Mouse (Mus musculus) heart, embryonic 15.5 days (tissue): ENCODE data around the gene Kif1a. TPM values are rescaled to one million over a fixed set of nuclear protein-coding genes. Genes with fewer than 3 reads are reported as not detected.

Source experiments
- ATAC-seq: fragments of 200-750 bp; cut with Nextera tagmentation; replicated peaks from 2 replicates; pipeline ENCODE4 v1.8.0; 2017; ENCODE audit warnings: low read depth, moderate TSS enrichment; ENCODE audit not compliant: insufficient number of reproducible peaks, insufficient read depth, low FRiP score
- H3K27ac ChIP-seq: fragments of 300-500 bp; sonication (generic); 2 replicates; pipeline ENCODE4 v1.5.1; 2015; ENCODE audit warnings: mild to moderate bottlenecking, inconsistent platforms
- H3K27me3 ChIP-seq: fragments of 300-500 bp; sonication (generic); 2 replicates; pipeline ENCODE4 v1.6.1; 2015; ENCODE audit warnings: inconsistent platforms
- H3K36me3 ChIP-seq: fragments of 300-500 bp; sonication (generic); 2 replicates; pipeline ENCODE4 v1.6.1; 2015; ENCODE audit warnings: mild to moderate bottlenecking, inconsistent platforms
- H3K4me1 ChIP-seq: fragments of 300-500 bp; sonication (generic); replicated peaks from 2 replicates; pipeline ENCODE4 v1.6.1; 2015; ENCODE audit warnings: inconsistent platforms
- H3K4me2 ChIP-seq: fragments of 300-500 bp; sonication (generic); 2 replicates; pipeline ENCODE4 v1.6.1; 2015; ENCODE audit warnings: inconsistent platforms, mild to moderate bottlenecking, moderate library complexity
- H3K4me3 ChIP-seq: fragments of 300-500 bp; sonication (generic); 2 replicates; pipeline ENCODE4 v1.5.1; 2015; ENCODE audit warnings: mild to moderate bottlenecking, inconsistent platforms
- H3K9ac ChIP-seq: fragments of 300-500 bp; sonication (generic); 2 replicates; pipeline ENCODE4 v1.6.1; 2015; ENCODE audit warnings: mild to moderate bottlenecking, inconsistent platforms
- H3K9me3 ChIP-seq: fragments of 300-500 bp; sonication (generic); replicated peaks from 2 replicates; pipeline ENCODE4 v1.6.1; 2016; ENCODE audit warnings: inconsistent platforms
- WGBS: fragments of 180-500 bp; shearing (Covaris S2); methylation state at CpG from one replicate; pipeline ENCODE4 v1.1.7; 2015; ENCODE audit warnings: mixed read lengths; 5-methylcytosine and 5-hydroxymethylcytosine counted together
- polyA plus RNA-seq: library from polyadenylated mRNA; unstranded; fragments of >200 nt; fragmentation: Nextera tagmentation; extraction: Ambion mirVana; gene quantifications from 2 replicates; pipeline ENCODE4 v1.2.1, GENCODE M21; 2015

Gene Kif1a
- polyA plus RNA-seq, 1 experiment from 2014 or later, result 10.2 TPM

DNA sequence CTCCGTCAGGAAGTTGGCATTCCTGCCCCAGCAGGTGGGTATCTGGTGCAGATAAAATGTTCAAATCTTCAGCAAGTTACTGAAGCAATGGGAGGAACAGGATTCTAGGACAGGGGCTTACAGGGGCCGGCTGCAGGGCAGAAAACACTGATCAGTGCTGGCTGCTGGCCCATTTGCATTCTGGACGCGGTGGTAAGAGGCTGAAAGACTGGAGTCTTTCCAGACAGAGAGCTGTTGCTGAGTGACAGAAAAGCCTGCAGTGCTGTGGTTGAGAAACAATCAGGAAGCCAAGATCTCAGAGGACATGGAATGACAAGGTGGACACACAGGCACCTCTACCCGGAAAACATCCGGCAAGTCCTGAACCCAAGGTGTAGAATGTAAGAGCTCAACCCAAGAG is 16.6 kb downstream of the Kif1a start:
- Histone ChIP-seq H3K27ac (peak overlapping the region; percentile 83), H3K4me3 (no peak overlapping the region), H3K4me2 (0 out of 2 replicates have a peak overlapping the region, but pooled peaks have one; percentile 17), H3K36me3 (no peaks in the 10 kb centered on the region), H3K9me3 (no peaks in the 10 kb centered on the region), H3K27me3 (no peaks in the 10 kb centered on the region), H3K4me1 (peaks cover 18% of the 10 kb centered on the region), H3K9ac (no peak overlapping the region)
- 19% methylated on average over 6 of the region's 6 CpGs for WGBS
- ATAC-seq, result peak; percentile 74

GRCm38 (mm10) chr1:93083420-93084285 is 18.1 kb downstream of the Kif1a start:
- Histone ChIP-seq H3K9me3 (no peaks in the 10 kb centered on the region), H3K36me3 (no peaks in the 10 kb centered on the region), H3K4me2 (no peak overlapping the region), H3K4me1 (peaks cover 22% of the 10 kb centered on the region), H3K27me3 (no peaks in the 10 kb centered on the region), H3K4me3 (no peak overlapping the region), H3K27ac (no peak overlapping the region), H3K9ac (no peak overlapping the region)
- ATAC-seq, result no peak
- WGBS, result 74% methylated on average over 12 of the region's 12 CpGs

DNA sequence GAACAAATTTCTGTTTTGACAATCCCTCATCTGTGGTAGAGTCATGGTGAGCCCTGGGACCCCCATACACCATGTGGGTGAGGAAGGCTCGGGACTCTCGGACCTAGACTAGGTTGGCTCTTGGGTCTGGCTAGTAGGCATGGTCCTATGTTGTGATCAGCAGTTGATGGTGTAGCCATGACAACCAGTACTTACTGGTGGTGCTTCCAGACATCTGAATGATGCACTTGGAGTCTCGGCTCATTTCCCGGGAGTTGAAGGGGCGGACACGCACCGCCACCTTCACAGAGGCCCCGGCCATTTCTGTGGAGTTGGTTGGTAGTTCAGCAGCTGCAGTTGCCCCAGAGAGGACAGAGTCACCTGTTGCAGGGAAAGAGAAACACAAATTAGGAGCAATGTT is 19.6 kb downstream of the Kif1a start:
- Histone ChIP-seq H3K27me3 (no peaks in the 10 kb centered on the region), H3K4me1 (peaks cover 22% of the 10 kb centered on the region), H3K4me3 (no peak overlapping the region), H3K9me3 (no peaks in the 10 kb centered on the region), H3K27ac (no peak overlapping the region), H3K4me2 (no peak overlapping the region), H3K36me3 (no peaks in the 10 kb centered on the region), H3K9ac (no peak overlapping the region)
- ATAC-seq, result no peak
- 85% methylated on average over 8 of the region's 8 CpGs for WGBS

DNA sequence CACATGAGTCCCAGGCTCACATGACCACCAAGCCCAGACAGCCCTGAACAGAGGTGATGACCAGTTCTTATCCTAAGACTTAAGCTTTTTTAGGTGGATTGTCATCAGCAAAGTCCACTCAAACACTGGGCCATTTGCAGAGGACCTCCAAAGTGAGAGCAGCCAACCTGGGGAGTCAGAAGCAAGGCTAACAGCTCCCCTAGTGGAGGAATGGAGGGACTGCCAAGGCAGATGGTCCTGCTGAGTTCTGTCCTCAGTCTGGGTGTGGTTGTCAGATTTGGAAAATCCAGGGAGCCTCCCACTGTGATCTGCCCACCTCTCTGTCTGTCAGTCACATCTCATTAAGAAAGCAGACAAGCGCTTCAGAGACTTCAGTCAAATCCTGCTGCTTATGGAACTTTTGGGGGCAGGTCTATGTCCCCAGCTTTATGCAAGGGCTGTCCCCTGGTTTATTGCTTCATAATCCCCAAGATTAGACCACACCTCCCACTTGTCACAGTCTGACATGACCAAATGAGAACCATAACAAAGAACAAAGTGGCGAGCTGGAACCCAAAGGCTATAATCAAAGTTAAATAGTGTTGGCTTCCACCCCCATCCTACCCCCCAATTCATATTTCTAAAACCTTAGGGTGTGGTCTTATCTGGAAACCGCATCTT is 20.7 kb downstream of the Kif1a start:
- WGBS, result 81% methylated on average over 3 of the region's 3 CpGs
- ATAC-seq, result no peak
- Histone ChIP-seq H3K27me3 (no peaks in the 10 kb centered on the region), H3K36me3 (no peaks in the 10 kb centered on the region), H3K4me3 (no peak overlapping the region), H3K4me2 (no peak overlapping the region), H3K9ac (no peak overlapping the region), H3K9me3 (no peaks in the 10 kb centered on the region), H3K4me1 (peaks cover 22% of the 10 kb centered on the region), H3K27ac (no peak overlapping the region)

DNA sequence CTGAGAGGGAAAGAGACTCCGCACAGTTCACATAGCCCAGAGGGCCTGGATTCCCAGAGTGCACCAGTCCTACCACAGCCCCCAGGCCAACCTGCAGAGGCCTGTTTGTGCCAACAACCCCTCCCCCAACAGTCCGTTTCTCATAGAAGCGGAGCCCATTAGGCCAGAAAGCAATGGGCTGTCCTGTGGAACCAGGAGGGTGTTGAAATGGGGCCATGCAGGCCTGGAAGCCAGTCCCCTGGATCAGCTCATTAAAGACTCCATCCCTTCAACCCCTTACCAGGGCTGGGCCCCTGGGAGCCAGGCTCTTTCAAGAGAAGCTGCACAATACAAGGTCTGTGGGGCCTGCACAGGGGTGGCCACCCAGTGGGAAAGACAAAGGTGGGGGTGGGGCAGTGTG is 22.1 kb downstream of the Kif1a start:
- Histone ChIP-seq H3K4me1 (peaks cover 10% of the 10 kb centered on the region), H3K4me3 (no peak overlapping the region), H3K9me3 (no peaks in the 10 kb centered on the region), H3K27me3 (no peaks in the 10 kb centered on the region), H3K36me3 (no peaks in the 10 kb centered on the region), H3K4me2 (no peak overlapping the region), H3K27ac (no peak overlapping the region), H3K9ac (no peak overlapping the region)
- 77% methylated on average over 3 of the region's 3 CpGs for WGBS
- ATAC-seq, result no peak

GRCm38 (mm10) chr1:93072279-93072865 is 29.4 kb downstream of the Kif1a start:
- H3K4me3 ChIP-seq, result no peak overlapping the region
- H3K4me1 ChIP-seq, result peaks cover 26% of the 10 kb centered on the region
- 55% methylated on average over 2 of the region's 2 CpGs for WGBS
- no peak overlapping the region for H3K9ac ChIP-seq
- no peaks in the 10 kb centered on the region for H3K27me3 ChIP-seq
- no peak overlapping the region for H3K4me2 ChIP-seq
- ATAC-seq, result peak; percentile 62
- peak overlapping the region; percentile 65 for H3K27ac ChIP-seq
- H3K36me3 ChIP-seq, result no peaks in the 10 kb centered on the region
- no peaks in the 10 kb centered on the region for H3K9me3 ChIP-seq

GRCm38 (mm10) chr1:93071487-93071971 is 30.2 kb downstream of the Kif1a start:
- ATAC-seq, result no peak

GRCm38 (mm10) chr1:93070881-93071280 is 30.9 kb downstream of the Kif1a start:
- ATAC-seq, result no peak
- no peaks in the 10 kb centered on the region for H3K9me3 ChIP-seq
- H3K4me2 ChIP-seq, result no peak overlapping the region
- 82% methylated on average over 5 of the region's 5 CpGs for WGBS
- no peak overlapping the region for H3K27ac ChIP-seq
- H3K4me1 ChIP-seq, result peaks cover 26% of the 10 kb centered on the region
- no peak overlapping the region for H3K4me3 ChIP-seq
- H3K9ac ChIP-seq, result no peak overlapping the region
- H3K27me3 ChIP-seq, result no peaks in the 10 kb centered on the region
- no peaks in the 10 kb centered on the region for H3K36me3 ChIP-seq

More at GRCm38 (mm10) chr1:93071487-93071971, 30.2 kb downstream of the Kif1a start:
- Histone ChIP-seq H3K9me3 (no peaks in the 10 kb centered on the region), H3K27me3 (no peaks in the 10 kb centered on the region), H3K4me3 (no peak overlapping the region), H3K4me2 (no peak overlapping the region), H3K9ac (no peak overlapping the region), H3K27ac (no peak overlapping the region), H3K4me1 (peaks cover 26% of the 10 kb centered on the region), H3K36me3 (no peaks in the 10 kb centered on the region)
- WGBS, result 71% methylated on average over 18 of the region's 18 CpGs

- no peaks in the 10 kb centered on the region for H3K27me3 ChIP-seq
- WGBS, result 40% methylated on average over 1 of the region's 1 CpGs
- no peaks in the 10 kb centered on the region for H3K36me3 ChIP-seq
- H3K9me3 ChIP-seq, result no peaks in the 10 kb centered on the region
- peaks cover 38% of the 10 kb centered on the region for H3K4me1 ChIP-seq
- no peak overlapping the region for H3K9ac ChIP-seq
- H3K4me2 ChIP-seq, result no peak overlapping the region
- no peak for ATAC-seq
- no peak overlapping the region for H3K4me3 ChIP-seq
- no peak overlapping the region for H3K27ac ChIP-seq
Measured at GRCm38 (mm10) chr1:93068553-93068952, 33.2 kb downstream of the Kif1a start.

DNA sequence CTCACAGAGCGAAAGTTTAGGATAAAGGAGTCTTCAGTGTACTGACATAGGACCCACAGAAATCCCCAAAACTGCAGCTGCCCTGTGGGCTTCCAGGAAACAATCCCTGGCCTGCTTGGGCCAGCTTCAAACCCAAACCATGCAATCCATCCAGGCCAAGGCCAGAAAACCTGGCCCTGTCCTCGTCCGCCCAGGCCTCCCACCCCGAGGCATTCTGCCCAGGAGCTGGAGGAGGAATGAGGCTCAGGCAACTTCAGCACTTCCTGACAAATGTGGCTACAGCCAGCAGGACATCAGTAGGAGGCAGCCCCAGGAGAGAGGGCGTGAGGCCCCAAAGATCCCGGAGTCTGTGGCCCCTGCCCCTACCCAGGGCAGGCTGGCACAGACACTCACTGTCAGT is 36.1 kb downstream of the Kif1a start:
- no peak overlapping the region for H3K4me3 ChIP-seq
- no peaks in the 10 kb centered on the region for H3K36me3 ChIP-seq
- no peaks in the 10 kb centered on the region for H3K9me3 ChIP-seq
- peaks cover 29% of the 10 kb centered on the region for H3K4me1 ChIP-seq
- ATAC-seq, result no peak
- H3K27me3 ChIP-seq, result no peaks in the 10 kb centered on the region
- H3K9ac ChIP-seq, result no peak overlapping the region
- H3K27ac ChIP-seq, result no peak overlapping the region
- 72% methylated on average over 6 of the region's 6 CpGs for WGBS
- no peak overlapping the region for H3K4me2 ChIP-seq

- Histone ChIP-seq H3K4me1 (peaks cover 25% of the 10 kb centered on the region), H3K4me3 (no peak overlapping the region), H3K27me3 (no peaks in the 10 kb centered on the region), H3K9me3 (no peaks in the 10 kb centered on the region), H3K9ac (no peak overlapping the region), H3K36me3 (no peaks in the 10 kb centered on the region), H3K4me2 (no peak overlapping the region), H3K27ac (peak overlapping the region; percentile 63)
- WGBS, result 21% methylated on average over 5 of the region's 5 CpGs
- peak; percentile 64 for ATAC-seq
Measured at GRCm38 (mm10) chr1:93063694-93064093, 38.1 kb downstream of the Kif1a start.
